Mouse (Mus musculus): ENCODE data around the gene Patl2.
"Not testable (repeated sequence)": the region's sequence is repeated elsewhere in the genome, so short reads cannot be mapped to it uniquely, and the experiment has no call there.

Gene Patl2

DNA sequence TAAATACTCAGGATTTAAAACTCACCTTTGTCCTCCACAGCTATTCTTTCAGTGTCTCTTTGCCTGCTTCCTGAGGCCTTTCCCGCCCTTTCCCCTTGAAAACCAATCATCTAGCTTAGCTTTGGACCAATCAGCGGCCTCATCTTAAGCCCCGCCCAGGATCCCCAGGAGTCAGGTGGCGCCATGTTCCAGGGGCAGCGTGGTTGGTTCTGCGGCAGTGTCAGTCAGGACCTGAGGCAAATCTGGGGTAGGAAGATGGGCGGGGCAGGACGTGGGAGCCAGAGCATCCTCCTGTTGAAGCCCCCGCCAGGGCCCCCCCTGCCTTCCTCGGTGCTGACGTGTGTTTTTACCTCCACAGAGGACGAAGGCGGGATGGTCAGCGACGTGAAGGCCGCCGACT is at the start of gene Patl2, which contains the start of gene Terb2:
Patl2 (minus strand) TSS at position 84 of the 400 bp plus-strand sequence.
Terb2 (plus strand) TSS at position 167 of the 400 bp plus-strand sequence.
- DNase-seq (ENCODE audit: low spot score), result no peak

DNA sequence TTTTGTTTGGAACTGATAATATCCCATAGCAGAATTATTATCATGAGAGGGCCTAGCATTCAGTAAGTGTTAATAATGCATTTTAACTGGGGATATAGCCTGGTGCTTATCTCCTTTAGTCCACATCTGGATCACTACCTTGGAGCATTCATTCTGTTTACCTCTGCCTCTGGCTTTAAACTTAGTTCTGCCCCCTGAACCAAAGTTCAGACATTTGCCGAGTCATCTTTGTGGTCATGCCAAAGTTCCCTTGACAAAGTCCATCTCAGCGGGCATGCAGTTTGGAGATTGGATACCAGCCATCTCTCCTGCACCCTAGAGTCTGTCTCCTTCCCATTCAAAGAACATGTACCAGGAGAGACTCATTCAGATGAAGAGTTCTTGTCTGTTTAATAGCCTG is 49.4 kb upstream of the Patl2 start:
- no peak for DNase-seq (ENCODE audit: low spot score)

DNA sequence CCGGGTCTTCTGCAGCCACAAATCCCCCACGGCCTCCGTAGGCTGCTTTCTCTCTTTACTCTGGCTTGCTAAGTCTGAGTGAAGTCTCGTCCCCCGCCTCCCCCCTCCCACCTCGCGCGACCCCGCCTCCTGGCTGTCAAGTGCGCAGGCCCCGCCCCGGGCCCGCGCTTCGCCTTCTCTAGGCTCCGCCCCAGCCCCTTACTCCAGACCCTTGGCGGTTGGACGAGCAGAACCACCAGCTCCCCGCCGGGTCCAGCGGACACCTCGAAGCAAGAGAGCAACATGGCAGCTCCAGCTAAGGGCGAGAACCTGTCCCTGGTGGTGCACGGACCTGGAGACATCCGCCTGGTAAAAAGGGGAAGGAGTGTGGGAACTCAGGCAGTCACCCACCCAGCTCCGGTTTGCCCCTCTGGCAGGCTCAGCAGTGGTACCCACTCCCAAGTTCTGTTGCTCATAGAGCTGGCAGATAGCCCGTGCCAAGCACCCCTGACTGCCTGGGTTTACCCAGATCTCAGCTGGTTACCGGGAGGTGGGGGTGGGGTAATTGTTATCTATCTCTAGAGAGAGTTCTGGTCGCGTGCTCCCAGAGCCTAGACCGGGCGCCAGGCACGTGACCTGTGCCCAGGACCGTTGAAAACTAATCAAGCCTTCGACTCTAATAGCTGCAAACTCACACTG is 48.8 kb upstream of the Patl2 start, which contains the start of gene Sord:
Sord (plus strand) TSS at position 139 of the 678 bp plus-strand sequence.
- DNase-seq (ENCODE audit: low spot score), result peak; percentile 54

GRCm38 (mm10) chr2:122233759-122234557 is 48.0 kb upstream of the Patl2 start:
- peak; percentile 51 for DNase-seq (ENCODE audit: low spot score)

DNA sequence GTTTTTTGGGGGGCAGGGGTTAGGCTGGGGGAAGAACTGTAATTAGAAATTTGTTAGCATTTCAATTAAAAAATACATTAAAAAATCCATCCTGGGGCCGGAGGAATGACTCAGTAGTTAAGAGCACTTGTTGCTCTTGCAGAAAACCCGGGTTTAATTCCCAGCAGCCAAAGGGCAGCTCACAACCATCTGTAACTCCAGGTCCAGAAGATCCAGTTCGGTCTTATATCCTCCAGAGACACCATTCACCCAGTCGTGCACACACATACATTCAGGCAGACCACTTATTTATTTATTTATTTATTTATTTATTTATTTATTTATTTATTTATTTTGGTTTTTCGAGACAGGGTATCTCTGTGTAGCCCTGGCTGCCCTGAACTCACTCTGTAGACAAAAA is 47.4 kb upstream of the Patl2 start:
- DNase-seq (ENCODE audit: low spot score), result no peak

GRCm38 (mm10) chr2:122231616-122232015 is 45.6 kb upstream of the Patl2 start:
- DNase-seq (ENCODE audit: low spot score), result no peak

- DNase-seq (ENCODE audit: low spot score), result no peak
Measured at GRCm38 (mm10) chr2:122230395-122230794, 44.4 kb upstream of the Patl2 start.

DNA sequence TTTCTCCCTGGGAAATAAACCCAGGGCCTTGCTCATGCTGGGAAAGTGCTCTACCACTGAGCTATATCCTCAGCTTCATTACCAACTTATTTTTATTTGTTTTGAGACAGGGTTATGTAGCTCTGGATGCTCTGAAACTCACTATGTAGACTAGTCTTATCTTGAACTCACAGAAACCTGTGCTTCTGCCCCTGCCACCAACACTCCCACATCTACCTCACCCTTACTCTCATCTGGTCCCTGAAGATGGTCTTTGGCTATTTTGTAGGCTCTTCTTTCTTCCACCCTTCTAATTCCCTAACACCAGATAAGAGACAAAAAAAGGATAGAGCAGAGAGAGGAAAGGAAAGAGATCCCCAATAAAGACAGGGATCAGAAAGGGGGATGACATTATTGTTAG is 37.7 kb upstream of the Patl2 start:
- no peak for DNase-seq (ENCODE audit: low spot score)

- DNase-seq (ENCODE audit: low spot score), result no peak
Measured at GRCm38 (mm10) chr2:122222272-122222671, 36.3 kb upstream of the Patl2 start.

GRCm38 (mm10) chr2:122221798-122222197 is 35.8 kb upstream of the Patl2 start:
- no peak for DNase-seq (ENCODE audit: low spot score)

- no peak for DNase-seq (ENCODE audit: low spot score)
Measured at GRCm38 (mm10) chr2:122221378-122221777, 35.4 kb upstream of the Patl2 start.

DNA sequence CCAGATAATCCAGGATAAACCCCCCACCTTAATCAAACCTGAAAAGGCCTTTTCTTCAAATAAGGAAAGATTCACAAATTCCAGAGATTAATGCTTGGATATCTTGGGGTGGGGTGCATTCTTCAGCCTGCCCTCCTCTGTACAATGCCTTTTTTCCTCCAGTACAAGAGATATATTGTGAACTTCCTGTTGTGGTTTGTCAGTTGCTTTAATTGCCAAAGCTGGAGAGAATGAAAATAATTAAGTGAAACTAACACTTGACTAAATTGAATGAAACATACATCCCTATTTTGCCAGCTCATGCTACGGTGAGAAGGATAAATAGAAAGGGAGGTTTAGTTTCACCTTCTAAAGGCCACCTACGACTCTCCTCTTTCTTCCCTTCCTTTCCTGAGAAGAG is 32.2 kb upstream of the Patl2 start:
- DNase-seq (ENCODE audit: low spot score), result no peak

DNA sequence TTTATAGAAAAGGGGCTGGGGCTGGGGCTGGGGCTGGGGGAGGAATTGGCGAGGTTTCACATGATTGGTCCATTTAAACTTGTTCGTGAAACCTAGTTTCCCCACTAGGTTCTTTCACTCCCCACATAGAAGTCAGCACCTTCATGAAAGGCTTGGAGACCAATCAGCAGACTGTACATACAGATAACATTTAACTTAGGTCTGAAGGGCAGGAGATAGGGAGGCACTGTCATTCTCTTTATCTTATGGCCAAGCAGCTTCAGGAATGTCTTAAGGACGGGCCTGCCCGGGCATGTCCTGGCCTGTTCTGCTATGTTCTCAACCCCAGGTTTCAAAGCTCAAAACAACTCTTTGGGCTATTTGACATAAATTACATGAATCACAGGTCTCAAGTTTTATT is 31.1 kb upstream of the Patl2 start:
- DNase-seq (ENCODE audit: low spot score), result not testable (repeated sequence)

DNA sequence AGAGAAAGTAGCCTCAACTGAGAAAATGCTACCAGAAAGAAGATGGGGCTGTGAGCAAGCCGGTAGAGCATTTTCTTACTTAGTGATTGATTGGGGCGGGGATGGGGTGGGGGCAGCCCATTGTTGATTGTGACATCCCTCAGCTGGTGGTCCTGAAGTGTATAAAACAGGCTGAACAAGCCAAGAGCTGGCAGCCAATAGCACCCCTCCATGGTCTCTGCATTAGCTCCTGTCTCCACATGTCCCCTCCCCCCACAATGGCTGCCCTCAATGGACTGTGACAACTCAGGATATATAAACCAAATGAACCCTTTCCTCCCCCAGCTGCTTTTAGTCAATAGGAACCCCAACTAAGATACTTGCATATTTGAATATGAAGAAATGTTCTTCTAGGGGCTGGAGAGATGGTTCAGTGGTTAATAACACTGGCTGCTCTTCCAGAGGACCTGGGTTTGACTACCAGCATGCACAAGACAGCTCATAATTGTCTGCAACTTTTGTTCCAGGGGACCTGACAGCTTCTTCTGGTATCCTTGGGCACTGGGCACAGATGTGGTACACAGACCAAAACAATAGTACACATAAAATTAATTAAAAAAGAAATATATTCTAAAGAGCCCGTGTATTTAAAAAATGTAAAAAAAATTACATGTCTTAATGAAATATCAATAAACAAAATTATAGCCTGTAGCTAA is 24.7 kb upstream of the Patl2 start:
- DNase-seq (ENCODE audit: low spot score), result no peak

DNA sequence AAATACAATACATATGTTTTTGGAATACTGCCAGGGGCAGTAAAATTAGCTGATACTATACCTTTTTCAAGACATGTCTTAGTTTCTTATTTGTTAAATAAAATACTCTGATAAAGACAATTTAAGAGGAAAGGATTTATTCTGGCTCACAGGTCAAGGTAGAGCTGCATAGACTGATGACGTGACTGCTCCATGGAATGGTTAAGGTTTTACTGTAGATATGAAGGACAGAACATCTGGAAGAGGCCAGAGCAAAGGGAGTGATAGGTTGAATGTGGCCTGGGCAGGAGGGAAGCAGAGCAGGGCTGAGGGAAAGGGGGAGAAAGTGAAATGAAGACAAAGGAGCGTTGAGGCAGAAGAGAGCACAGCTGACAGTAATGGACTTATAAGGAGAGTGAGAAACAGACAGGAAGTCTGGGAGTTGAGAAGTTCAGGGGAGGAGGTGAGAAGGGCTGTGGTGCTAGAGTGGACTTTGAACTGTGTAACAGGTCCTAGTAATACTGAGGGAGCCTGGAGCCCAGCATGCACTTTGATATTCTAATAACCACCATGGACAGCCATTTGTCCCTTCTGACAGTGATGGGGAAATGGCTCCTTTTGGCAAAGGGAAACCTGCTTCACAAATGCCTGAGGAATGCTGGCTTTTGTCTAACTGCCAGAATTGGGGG is 20.6 kb upstream of the Patl2 start:
- no peak for DNase-seq (ENCODE audit: low spot score)

GRCm38 (mm10) chr2:122201501-122201900 is 15.5 kb upstream of the Patl2 start:
- DNase-seq (ENCODE audit: low spot score), result no peak

DNA sequence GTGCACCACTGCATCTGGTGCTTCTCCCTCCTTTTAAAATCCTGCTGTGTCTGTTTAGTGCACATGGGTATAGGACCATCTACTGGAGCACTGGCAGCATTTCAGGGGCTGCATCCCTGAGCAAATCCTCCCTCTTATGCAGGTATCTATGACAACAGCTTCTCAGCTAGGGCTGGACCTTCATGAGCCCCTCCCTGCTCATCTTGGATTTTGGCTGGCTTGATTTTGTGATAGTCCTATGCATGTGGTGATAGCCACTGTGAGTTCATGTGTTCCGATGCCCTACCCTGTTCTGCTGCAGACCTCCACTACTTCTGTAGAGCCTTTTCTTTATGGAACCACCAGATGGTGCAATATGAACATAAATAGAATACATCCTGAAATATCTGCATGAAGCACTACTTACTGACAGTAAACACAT is 8.5 kb upstream of the Patl2 start:
- DNase-seq (ENCODE audit: low spot score), result peak; percentile 39

- no peak for DNase-seq (ENCODE audit: low spot score)
Measured at GRCm38 (mm10) chr2:122191849-122192248, 5.9 kb upstream of the Patl2 start.

DNA sequence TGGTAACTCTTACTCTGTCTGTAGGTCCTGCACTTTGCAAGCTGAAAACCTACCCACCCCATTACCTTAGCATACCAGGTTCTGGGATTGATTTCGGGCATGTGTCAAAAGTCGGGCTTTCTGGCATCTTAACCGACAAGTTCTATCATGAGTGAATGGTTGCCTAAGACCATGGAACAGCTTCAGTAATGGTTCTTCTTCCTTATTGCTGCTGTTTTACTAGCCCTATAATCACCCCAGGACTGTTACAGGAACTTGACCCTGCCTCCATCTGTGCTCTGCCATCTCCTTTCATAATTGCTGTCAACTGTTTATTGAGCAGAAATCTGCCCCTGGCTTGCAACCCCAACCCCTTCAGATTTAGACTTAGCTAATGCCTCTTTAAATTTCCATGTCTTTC is 762 bp upstream of the Patl2 start:
- DNase-seq (ENCODE audit: low spot score), result no peak

DNA sequence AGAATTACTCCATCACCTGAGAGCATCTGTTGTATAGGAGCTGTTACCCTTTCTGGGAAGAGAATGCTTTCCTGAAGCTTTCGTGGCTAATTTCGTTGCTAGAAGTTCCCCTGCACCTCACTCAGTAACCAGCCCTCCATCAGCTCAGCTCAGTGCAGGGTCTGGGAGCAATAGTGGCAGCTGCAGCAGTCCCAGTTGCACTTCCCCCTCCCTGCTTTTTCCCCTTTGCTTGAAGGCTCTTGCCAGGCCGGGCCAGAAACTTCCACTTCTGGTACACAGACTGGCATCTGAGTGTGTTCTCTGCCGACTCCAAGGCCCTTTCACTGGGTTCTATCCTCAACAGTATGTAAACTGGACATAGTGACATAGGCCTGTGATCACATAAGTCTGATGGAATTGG is 903 bp downstream of the Patl2 start:
- DNase-seq (ENCODE audit: low spot score), result no peak

DNA sequence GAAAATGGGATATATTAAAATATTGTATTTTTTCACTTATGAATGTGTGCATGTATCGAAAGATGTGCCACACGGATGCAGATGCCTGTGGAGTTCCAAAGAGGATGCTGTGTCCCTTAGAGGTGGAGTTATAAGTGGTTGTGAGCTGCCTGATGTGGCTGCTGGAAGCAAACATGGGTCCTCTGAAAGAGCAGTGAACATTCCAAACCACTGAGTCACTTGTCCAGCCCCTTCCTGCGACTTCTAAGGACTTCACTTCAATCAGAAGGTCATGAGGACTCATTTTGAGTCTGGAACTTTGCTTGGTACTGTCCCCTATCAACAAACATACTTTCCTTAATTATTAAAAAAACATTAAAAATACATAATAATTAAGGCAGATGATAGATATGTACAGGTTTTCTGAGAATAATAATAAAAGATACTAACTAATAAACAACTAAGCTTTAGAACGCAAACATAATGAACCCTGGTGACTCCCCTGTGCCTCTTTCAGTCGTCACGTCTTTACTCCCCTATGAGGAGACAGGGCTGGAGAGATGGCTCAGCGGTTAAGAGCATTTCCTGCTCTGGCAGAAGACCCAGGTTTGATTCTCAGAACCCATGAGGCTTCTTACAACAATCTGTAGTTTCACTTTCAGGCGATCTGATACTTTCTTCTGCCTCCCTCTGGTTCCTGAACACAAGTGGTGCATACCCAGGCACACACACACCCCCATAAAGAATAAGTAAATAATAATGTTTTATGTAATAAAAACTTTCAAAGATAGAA is 5.8 kb downstream of the Patl2 start:
- DNase-seq (ENCODE audit: low spot score), result no peak
